Mouse (Mus musculus): ENCODE results near the gene Zfp36l1.

- TF ChIP-seq CTCF (IDR thresholded peaks at IDR 0.05; ENCODE audit: control insufficient read depth, insufficient read depth, low read length) (peak; percentile 22; the same call in 1 of the 2 replicates), POLR2A (IDR thresholded peaks at IDR 0.05; ENCODE audit: borderline replicate concordance, control insufficient read depth, low read depth, low read length) (no peak)
Observed at GRCm38 (mm10) chr12:80153078-80153477, 40.3 kb upstream of the Zfp36l1 start.

All from bone marrow, adult 2 months (tissue).